Mouse (Mus musculus): ENCODE results near the gene Bco2. TPM values are rescaled to one million over a fixed set of nuclear protein-coding genes. Genes with fewer than 3 reads are reported as not detected.

Gene Bco2
- 1 to 10 TPM; 3.8 to 3.9 TPM for total RNA-seq (2021)
- long read RNA-seq, experiment 1, partial matches to known transcripts: 1 of 6 reads
- long read RNA-seq, experiment 1, other reads (novel, unspliced or antisense): 3 of 6 reads
- long read RNA-seq, experiment 2, partial matches to known transcripts: 0 of 5 reads
- long read RNA-seq, experiment 2, other reads (novel, unspliced or antisense): 4 of 5 reads

DNA sequence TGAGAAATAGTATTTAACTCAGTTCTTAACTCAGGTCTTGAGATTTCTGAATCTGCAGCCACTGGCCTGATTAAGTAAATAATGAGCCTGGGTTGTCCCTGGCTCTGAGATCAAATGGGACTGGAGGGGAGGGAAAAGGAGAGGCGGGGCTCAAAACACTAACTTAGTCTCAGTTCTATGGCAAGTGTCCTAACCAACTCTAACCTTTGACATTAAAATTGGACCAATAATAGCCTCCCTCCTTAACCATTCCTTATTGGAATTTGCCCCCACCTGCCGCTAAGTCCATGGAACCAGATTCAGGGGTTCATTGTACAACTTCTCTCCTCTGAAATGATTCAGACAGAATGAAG lies at the start of gene Bco2:
TSS of gene Bco2 (minus strand) at position 88 of the 353 bp plus-strand sequence.
- peak within 1 kb of the TSS; percentile 95 for H3K27ac ChIP-seq
- no peak for DNase-seq (ENCODE audit: low spot score in 2 of 2)
- H3K4me3 ChIP-seq: peak within 1 kb of the TSS; percentile 62
- no peak for TF ChIP-seq CTCF (conservative IDR thresholded peaks at IDR 0.05)

DNA sequence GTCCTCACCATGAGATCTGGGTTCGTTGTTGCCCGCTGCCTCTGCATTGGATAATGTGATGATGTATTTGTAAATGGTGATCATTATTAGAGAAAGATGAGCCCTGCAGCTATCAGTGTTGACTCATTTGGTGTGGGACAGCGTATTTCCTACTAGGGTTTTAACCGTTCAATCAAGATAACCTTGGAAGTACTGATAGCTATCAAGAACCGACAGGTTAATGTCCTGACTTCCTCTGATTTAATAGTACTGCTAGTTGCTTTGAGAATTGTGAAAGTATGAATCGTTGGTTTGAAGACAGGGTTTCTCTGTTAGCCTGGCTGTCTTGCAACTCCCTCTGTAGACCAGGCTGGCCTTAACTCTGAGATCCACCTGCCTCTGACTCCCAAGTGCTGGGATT lies 49.4 kb upstream of the Bco2 start:
- TF ChIP-seq CTCF (conservative IDR thresholded peaks at IDR 0.05): no peak

DNA sequence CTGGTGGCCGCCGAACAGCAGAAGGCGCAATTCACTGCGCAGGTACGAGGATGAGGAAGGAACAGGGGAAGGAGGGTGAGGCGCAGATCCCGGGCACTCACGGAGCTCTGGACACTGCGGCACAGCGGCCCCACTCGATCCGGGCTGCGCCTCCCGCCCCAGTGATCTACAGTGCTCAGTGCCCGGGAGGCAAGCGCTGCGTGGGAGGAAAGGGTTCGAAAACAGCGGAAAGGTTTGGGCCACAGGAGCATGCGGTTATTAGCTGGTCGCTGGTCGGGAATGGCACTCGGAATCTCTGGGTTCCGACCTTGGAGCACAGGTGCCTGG lies 49.0 kb upstream of the Bco2 start:
- TF ChIP-seq CTCF (conservative IDR thresholded peaks at IDR 0.05): peak; percentile 31
- Histone ChIP-seq H3K27ac (peak overlapping the region; percentile 96), H3K4me3 (peak overlapping the region; percentile 80)
- no peak for DNase-seq (ENCODE audit: low spot score in 2 of 2)

More for the DNA sequence above, 49.4 kb upstream of the Bco2 start:
- DNase-seq (ENCODE audit: low spot score in 2 of 2): no peak
- H3K4me3 ChIP-seq: peak overlapping the region; percentile 80
- peak overlapping the region; percentile 96 for H3K27ac ChIP-seq

DNA sequence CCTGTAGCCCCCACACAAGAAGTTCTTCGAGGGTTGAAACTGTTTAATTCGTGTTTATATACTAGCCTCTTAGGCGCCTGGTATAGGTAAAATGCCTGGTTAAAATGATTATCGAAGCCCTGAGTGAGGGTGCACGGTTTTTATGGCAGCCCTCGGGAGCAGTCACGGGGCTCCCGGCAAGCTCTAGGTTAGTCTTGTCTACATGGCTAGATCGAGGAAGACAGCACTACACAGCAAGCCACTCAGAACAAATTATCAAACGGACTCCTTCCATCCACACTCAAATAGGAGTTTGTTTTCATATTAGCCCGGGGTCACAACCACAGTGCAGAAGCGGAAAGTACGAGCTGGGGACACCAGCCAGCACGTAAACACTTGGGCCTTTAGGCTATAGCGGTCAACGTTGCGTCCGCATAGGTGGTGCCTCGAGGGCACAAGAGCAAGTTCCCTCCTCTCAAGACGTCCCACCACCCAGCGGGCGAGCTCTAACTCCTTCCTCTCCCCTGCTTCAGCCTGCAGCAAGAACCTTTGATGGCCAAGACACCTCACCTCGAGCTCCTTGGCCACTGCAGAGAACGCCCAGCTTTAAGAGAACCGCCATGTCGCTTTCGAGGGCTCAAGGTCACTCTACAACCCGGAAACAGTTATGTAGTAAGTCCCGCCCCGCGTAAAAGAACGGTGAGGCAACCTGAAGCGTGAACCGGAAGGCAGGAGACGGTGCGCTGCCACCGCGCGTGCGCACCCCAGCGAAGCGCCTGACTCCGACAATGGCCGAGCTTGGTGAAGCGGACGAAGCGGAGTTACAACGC lies 48.4 kb upstream of the Bco2 start, which contains the start of the genes Sdhd and Timm8b:
TSS of gene Sdhd (minus strand) at position 624 of the 809 bp plus-strand sequence.
TSS of gene Timm8b (plus strand) at position 722 of the 809 bp plus-strand sequence.
- Histone ChIP-seq H3K27ac (peak within 1 kb of the TSS; percentile 96), H3K4me3 (peak within 1 kb of the TSS; percentile 80)
- peak; percentile 92 to 95 for DNase-seq (ENCODE audit: low spot score in 2 of 2)
- TF ChIP-seq CTCF (conservative IDR thresholded peaks at IDR 0.05): no peak

DNA sequence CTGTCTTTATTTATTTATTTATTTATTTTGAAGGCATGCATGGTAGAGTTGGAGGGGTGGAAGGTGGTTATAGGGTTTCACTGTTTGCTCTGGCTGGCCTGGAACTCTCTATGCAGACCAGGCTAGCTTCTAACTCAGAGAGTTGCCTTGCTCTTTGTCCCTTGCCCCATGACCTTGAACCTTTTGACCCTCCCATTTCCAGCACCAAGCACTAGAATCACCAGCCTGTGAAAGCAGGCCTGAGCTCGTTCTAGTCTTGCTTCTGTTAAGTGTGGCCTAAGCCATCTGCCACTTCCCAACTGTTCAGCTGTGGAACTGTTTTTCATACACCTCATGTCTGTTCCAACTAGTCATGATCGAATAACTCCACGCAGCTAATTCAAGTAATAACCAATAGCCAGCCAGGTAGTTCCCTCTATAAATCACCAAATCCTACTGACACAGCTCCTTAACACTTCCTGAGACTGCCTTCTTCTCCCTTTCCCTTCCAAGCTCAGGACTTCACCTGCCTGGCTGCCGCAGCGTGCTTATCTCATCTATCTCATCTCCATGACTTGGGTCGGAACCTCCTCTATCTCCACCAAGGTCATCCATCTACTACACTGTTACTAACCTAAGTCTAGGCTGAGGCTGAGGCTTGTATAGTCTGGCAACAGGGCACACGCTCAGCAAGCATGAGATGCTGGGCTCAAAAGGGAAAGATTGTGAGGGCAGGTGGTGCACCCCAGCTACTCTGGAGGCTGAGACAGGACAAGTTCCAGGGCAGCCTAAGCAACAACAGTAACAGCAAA lies 47.3 kb upstream of the Bco2 start:
- DNase-seq (ENCODE audit: low spot score in 2 of 2): no peak
- H3K4me3 ChIP-seq: peak overlapping the region; percentile 80
- no peak for TF ChIP-seq CTCF (conservative IDR thresholded peaks at IDR 0.05)
- peak overlapping the region; percentile 23; the same call in 1 of the 2 replicates for H3K27ac ChIP-seq

DNA sequence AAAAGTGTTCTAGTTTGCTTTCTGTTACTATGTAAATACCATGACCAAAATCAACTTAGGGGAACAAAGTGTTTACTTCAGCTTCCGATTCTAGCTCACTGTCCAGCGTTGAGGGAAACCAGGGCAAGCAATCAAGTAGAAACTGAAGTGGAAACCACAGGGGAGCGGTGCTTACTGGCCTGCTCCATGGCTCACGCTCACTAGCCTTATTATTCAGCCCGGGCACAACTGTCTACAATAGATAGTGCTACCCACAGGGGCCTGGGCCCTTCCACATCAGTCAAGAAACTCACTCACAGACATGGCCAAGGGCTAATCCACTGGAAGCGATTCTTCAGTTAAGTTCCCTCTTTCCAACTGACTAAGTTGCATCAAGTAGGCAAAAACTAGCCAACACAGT lies 46.6 kb upstream of the Bco2 start:
- no peak for TF ChIP-seq CTCF (conservative IDR thresholded peaks at IDR 0.05)
- no peak overlapping the region for H3K4me3 ChIP-seq
- DNase-seq (ENCODE audit: low spot score in 2 of 2): no peak

DNA sequence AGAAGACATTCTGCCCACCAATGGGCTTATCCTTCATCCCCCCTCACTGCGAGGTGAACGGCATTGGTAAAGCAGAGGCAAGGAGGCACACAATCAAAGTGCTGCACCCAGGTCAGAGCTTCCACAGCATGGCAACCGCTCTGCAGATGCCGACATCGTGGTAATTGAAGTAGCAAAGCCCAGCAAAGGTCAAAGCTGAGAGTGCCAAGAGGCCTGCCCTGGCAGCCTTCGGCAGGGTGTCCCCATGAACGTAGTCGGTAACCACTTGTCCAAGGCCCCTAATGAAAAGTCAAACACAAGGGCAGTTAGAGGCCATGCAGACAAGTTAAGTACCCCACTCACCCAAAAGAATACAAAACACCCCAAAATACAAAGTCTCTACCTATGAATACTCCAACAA lies 42.0 kb upstream of the Bco2 start:
- no peak overlapping the region for H3K4me3 ChIP-seq
- no peak for DNase-seq (ENCODE audit: low spot score in 2 of 2)
- TF ChIP-seq CTCF (conservative IDR thresholded peaks at IDR 0.05): no peak
- no peak overlapping the region for H3K27ac ChIP-seq

More for the DNA sequence above, 46.6 kb upstream of the Bco2 start:
- no peak overlapping the region for H3K27ac ChIP-seq

DNA sequence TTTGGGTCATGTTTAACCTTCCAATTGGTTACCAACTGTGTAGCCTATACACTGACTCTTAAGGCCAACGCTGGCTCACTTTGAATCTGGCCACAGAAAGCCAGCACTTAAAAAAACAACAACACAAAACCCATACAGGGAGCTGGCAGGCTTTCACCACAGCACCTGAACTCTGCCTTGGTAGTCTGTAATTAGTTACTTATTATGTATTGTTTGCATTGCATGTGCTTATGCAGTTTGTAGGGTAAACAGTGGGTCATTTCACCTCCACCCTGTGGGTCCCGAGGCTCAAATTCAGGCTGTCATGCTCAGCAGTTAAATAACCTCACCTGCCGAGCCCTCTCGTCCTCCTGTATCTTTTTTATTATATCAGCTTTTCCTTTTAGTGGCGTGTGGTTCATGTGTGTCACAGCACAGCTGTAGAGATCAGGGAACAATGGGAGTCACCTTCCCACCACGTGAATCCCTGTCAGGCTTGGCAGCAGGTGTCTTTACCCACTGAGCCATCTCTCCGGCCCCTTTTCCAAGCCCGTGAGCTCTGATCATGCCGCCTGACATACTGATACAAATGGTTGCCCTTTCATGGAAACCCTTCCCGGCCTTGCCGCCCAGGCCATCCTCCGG lies 39.9 kb upstream of the Bco2 start:
- Histone ChIP-seq H3K4me3 (no peak overlapping the region), H3K27ac (no peak overlapping the region)
- DNase-seq (ENCODE audit: low spot score in 2 of 2): no peak
- no peak for TF ChIP-seq CTCF (conservative IDR thresholded peaks at IDR 0.05)

DNA sequence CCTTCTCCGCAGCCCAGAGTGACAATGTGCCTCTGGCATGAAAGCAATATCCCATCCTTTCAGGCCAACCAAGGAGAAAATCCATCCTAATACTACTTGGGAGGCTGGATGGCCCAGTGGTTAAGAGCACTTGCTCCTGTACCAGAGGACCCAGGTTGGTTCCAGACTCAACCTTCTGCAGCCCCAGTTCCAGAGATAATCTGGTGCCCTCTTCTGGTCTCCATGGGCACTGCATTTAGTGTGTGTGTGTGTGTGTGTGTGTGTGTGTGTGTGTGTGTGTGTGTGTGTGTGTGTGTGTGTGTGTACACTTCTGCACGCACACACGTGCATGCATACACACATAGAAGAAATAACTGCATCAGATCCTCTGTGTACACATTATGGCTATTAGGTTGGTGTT lies 38.6 kb upstream of the Bco2 start:
- peak; percentile 60 for TF ChIP-seq CTCF (conservative IDR thresholded peaks at IDR 0.05)
- DNase-seq (ENCODE audit: low spot score in 2 of 2): peak in 1 of 2 experiments; percentile 22
- H3K27ac ChIP-seq: no peak overlapping the region
- H3K4me3 ChIP-seq: no peak overlapping the region

DNA sequence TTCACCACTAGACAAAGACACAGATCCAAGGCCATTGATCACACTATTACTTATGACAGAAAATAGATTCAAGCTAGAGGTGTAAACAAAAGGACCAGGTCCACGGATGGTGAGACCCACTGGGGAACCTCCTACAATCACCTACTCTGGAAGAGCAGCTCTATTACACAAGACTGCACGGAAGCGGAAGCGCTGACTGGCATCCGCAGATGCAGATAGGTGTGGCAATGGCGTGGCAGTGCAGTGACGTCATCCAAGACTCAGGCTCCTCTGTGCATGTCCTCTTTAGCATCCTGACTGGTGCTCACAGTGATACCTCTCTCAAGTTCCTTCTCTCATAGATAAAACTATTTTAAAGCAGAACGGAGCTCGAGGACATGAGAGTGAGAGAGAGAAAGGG lies 38.0 kb upstream of the Bco2 start:
- H3K27ac ChIP-seq: no peak overlapping the region
- DNase-seq (ENCODE audit: low spot score in 2 of 2): no peak
- no peak for TF ChIP-seq CTCF (conservative IDR thresholded peaks at IDR 0.05)
- H3K4me3 ChIP-seq: no peak overlapping the region

DNA sequence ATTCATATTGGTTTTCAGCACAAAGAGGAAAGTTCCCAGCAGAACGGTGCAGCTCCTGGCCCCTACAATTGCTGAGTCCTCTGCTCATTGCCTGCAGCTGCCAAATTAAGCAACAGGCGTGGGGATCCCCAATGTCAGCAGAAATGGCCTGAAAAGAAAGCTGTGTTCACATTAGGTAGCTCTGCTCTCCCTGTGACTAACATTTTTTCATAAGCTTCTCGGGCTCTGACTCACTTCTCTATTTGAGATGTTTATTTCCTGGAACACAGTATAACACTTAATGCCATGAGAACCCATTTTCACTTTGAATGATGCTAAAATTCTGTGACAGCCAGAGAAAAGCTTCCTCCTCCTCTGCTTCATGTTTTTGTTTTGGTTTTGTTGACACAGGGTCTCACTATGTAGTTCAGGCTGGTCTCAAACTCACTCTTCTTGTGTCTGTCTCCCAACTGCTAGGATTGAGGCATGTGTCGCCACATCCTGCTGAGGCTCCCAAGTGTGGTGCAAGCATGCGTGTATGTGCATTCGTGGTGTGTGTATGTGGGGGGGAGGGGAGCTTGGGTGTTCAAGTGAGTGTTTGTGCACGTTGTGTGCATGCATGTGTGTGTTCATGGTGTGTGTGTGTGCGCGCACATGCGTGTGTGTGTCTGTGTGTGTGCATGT lies 36.0 kb upstream of the Bco2 start:
- no peak for DNase-seq (ENCODE audit: low spot score in 2 of 2)
- H3K27ac ChIP-seq: no peak overlapping the region
- H3K4me3 ChIP-seq: no peak overlapping the region
- TF ChIP-seq CTCF (conservative IDR thresholded peaks at IDR 0.05): no peak

DNA sequence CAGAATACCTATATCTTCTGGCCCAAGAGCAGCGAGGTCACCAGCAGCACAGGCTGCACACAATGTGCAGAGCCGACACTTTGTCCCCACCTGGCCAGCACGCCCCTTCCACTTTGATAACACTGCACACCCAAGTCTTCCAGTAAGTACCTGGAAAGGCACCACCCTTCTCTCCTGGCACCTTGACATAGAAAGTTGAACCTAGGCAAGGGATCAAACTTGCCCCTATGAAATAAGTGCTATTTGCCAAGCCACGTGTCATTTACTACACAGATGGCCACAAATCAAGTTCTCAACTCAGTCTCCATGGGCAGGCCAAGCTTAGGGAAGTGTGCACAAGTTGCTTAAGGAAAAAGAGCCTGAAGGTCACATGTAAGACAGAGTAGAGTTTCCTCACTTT lies 32.0 kb upstream of the Bco2 start:
- Histone ChIP-seq H3K4me3 (no peak overlapping the region), H3K27ac (no peak overlapping the region)
- TF ChIP-seq CTCF (conservative IDR thresholded peaks at IDR 0.05): no peak
- no peak for DNase-seq (ENCODE audit: low spot score in 2 of 2)
